Mouse (Mus musculus) megakaryocyte, embryonic 14.5 days (primary cell): ENCODE results near the gene Olfr718-ps1.

Experiments used
- FLI1 ChIP-seq: IDR thresholded peaks from 2 replicates; pipeline ENCODE4 v1.6.1; 2012; ENCODE audit warnings: low read length, inconsistent platforms, mixed read lengths
- GATA1 ChIP-seq: IDR thresholded peaks from 3 replicates; pipeline ENCODE4 v1.6.1; 2012; ENCODE audit warnings: mixed read lengths, low read length, inconsistent platforms, borderline replicate concordance

- TF ChIP-seq GATA1 (no peak), FLI1 (no peak)
These were observed 17.0 kb downstream of the Olfr718-ps1 start for GRCm38 (mm10) chr5:143130342-143130741.
